Mouse (Mus musculus): ENCODE measurements around the gene Clcnkb.

Gene Clcnkb

GRCm38 (mm10) chr4:141405314-141405622 is 10.5 kb downstream of the Clcnkb start:
- no peak for DNase-seq (ENCODE audit: low read depth, low spot score)

- DNase-seq (ENCODE audit: low read depth, low spot score) = no peak
These were observed 11.1 kb downstream of the Clcnkb start for GRCm38 (mm10) chr4:141404518-141405313.

- DNase-seq (ENCODE audit: low read depth, low spot score) = no peak
These were observed 15.6 kb downstream of the Clcnkb start for GRCm38 (mm10) chr4:141400171-141400570.

- DNase-seq (ENCODE audit: low read depth, low spot score) = no peak
These were observed 17.3 kb downstream of the Clcnkb start, which contains the start of gene Clcnka for GRCm38 (mm10) chr4:141398545-141398944. TSS of gene Clcnka (minus strand) at chr4:141398724.

GRCm38 (mm10) chr4:141397861-141398260 is 18.0 kb downstream of the Clcnkb start:
- DNase-seq (ENCODE audit: low read depth, low spot score) = no peak

- DNase-seq (ENCODE audit: low read depth, low spot score) = no peak
These were observed 21.1 kb downstream of the Clcnkb start for GRCm38 (mm10) chr4:141394751-141395150.

- DNase-seq (ENCODE audit: low read depth, low spot score) = no peak
These were observed 24.5 kb downstream of the Clcnkb start for GRCm38 (mm10) chr4:141391293-141391692.

GRCm38 (mm10) chr4:141389366-141390150 is 26.3 kb downstream of the Clcnkb start:
- DNase-seq (ENCODE audit: low read depth, low spot score) = no peak

- DNase-seq (ENCODE audit: low read depth, low spot score) = no peak
These were observed 27.9 kb downstream of the Clcnkb start for GRCm38 (mm10) chr4:141387933-141388332.

- no peak for DNase-seq (ENCODE audit: low read depth, low spot score)
These were observed 28.6 kb downstream of the Clcnkb start for GRCm38 (mm10) chr4:141387093-141387784.

GRCm38 (mm10) chr4:141386150-141386549 is 29.7 kb downstream of the Clcnkb start:
- no peak for DNase-seq (ENCODE audit: low read depth, low spot score)

GRCm38 (mm10) chr4:141385275-141385674 is 30.5 kb downstream of the Clcnkb start:
- DNase-seq (ENCODE audit: low read depth, low spot score) = peak; percentile 71

GRCm38 (mm10) chr4:141382406-141382805 is 33.4 kb downstream of the Clcnkb start:
- DNase-seq (ENCODE audit: low read depth, low spot score) = no peak

GRCm38 (mm10) chr4:141379674-141380073 is 36.1 kb downstream of the Clcnkb start:
- no peak for DNase-seq (ENCODE audit: low read depth, low spot score)

GRCm38 (mm10) chr4:141372426-141372825 is 43.4 kb downstream of the Clcnkb start:
- no peak for DNase-seq (ENCODE audit: low read depth, low spot score)

GRCm38 (mm10) chr4:141367997-141368791 is 47.6 kb downstream of the Clcnkb start, which contains the start of gene Fam131c:
TSS of gene Fam131c (plus strand) at chr4:141368220.
- no peak for DNase-seq (ENCODE audit: low read depth, low spot score)

- DNase-seq (ENCODE audit: low read depth, low spot score) = no peak
These were observed 49.9 kb downstream of the Clcnkb start for GRCm38 (mm10) chr4:141365876-141366275.

GRCm38 (mm10) chr4:141365126-141365525 is 50.7 kb downstream of the Clcnkb start:
- no peak for DNase-seq (ENCODE audit: low read depth, low spot score)

- DNase-seq (ENCODE audit: low read depth, low spot score) = peak; percentile 67
These were observed 52.8 kb downstream of the Clcnkb start for GRCm38 (mm10) chr4:141362937-141363548.

- peak; percentile 53 for DNase-seq (ENCODE audit: low read depth, low spot score)
These were observed 55.0 kb downstream of the Clcnkb start for GRCm38 (mm10) chr4:141360846-141361245.

- DNase-seq (ENCODE audit: low read depth, low spot score) = no peak
These were observed 56.6 kb downstream of the Clcnkb start for GRCm38 (mm10) chr4:141359222-141359621.

Data from WW6 (cell line).